Mouse (Mus musculus): ENCODE measurements around the gene Kcnj9. TPM values are rescaled to one million over a fixed set of nuclear protein-coding genes. Genes with fewer than 3 reads are reported as not detected.

The Kcnj9 gene
- polyA plus RNA-seq, 1 experiment, result not detected

GRCm38 (mm10) chr1:172306885-172307284 lies 22.2 kb downstream of the Kcnj9 start:
- Histone ChIP-seq H3K4me1 (ENCODE audit: control insufficient read depth, insufficient read depth, insufficient read length, low read length) (peaks cover 8% of the 10 kb centered on the region; the same call in 1 of the 2 replicates), H3K27ac (ENCODE audit: insufficient read depth, low read depth, low read length) (no peak overlapping the region), H3K36me3 (ENCODE audit: control insufficient read depth, insufficient read depth, low read length) (no peaks in the 10 kb centered on the region), H3K4me3 (ENCODE audit: low read depth, low read length) (no peak overlapping the region), H3K27me3 (ENCODE audit: control insufficient read depth, insufficient read depth, low read length) (no peaks in the 10 kb centered on the region)
- TF ChIP-seq CTCF (IDR thresholded peaks at IDR 0.05; ENCODE audit: extremely low read depth, insufficient read length, insufficient replicate concordance, low read depth, low read length) (no peak), POLR2A (IDR thresholded peaks at IDR 0.05; ENCODE audit: low read depth, low read length) (no peak)
- WGBS, result 82% methylated on average over 6 of the region's 6 CpGs

- Histone ChIP-seq H3K4me1 (ENCODE audit: control insufficient read depth, insufficient read depth, insufficient read length, low read length) (peaks cover 8% of the 10 kb centered on the region; the same call in 1 of the 2 replicates), H3K27ac (ENCODE audit: insufficient read depth, low read depth, low read length) (no peak overlapping the region), H3K27me3 (ENCODE audit: control insufficient read depth, insufficient read depth, low read length) (no peaks in the 10 kb centered on the region), H3K36me3 (ENCODE audit: control insufficient read depth, insufficient read depth, low read length) (no peaks in the 10 kb centered on the region), H3K4me3 (ENCODE audit: low read depth, low read length) (no peak overlapping the region)
- TF ChIP-seq CTCF (IDR thresholded peaks at IDR 0.05; ENCODE audit: extremely low read depth, insufficient read length, insufficient replicate concordance, low read depth, low read length) (no peak), POLR2A (IDR thresholded peaks at IDR 0.05; ENCODE audit: low read depth, low read length) (no peak)
- 85% methylated on average over 4 of the region's 4 CpGs for WGBS
Observed at GRCm38 (mm10) chr1:172306196-172306595, 22.9 kb downstream of the Kcnj9 start.

- H3K4me3 ChIP-seq (ENCODE audit: low read depth, low read length), result no peak overlapping the region
- 79% methylated on average over 3 of the region's 3 CpGs for WGBS
- no peaks in the 10 kb centered on the region for H3K36me3 ChIP-seq (ENCODE audit: control insufficient read depth, insufficient read depth, low read length)
- peaks cover 4% of the 10 kb centered on the region; the same call in 1 of the 2 replicates for H3K4me1 ChIP-seq (ENCODE audit: control insufficient read depth, insufficient read depth, insufficient read length, low read length)
- no peak overlapping the region for H3K27ac ChIP-seq (ENCODE audit: insufficient read depth, low read depth, low read length)
- H3K27me3 ChIP-seq (ENCODE audit: control insufficient read depth, insufficient read depth, low read length), result no peaks in the 10 kb centered on the region
- TF ChIP-seq CTCF (IDR thresholded peaks at IDR 0.05; ENCODE audit: extremely low read depth, insufficient read length, insufficient replicate concordance, low read depth, low read length), result peak; percentile 32; the same call in 1 of the 2 replicates
- no peak for TF ChIP-seq POLR2A (IDR thresholded peaks at IDR 0.05; ENCODE audit: low read depth, low read length)
Observed at GRCm38 (mm10) chr1:172305635-172306034, 23.5 kb downstream of the Kcnj9 start.

- 88% methylated on average over 2 of the region's 2 CpGs for WGBS
- Histone ChIP-seq H3K27ac (ENCODE audit: insufficient read depth, low read depth, low read length) (no peak overlapping the region), H3K27me3 (ENCODE audit: control insufficient read depth, insufficient read depth, low read length) (no peaks in the 10 kb centered on the region), H3K4me3 (ENCODE audit: low read depth, low read length) (no peak overlapping the region), H3K4me1 (ENCODE audit: control insufficient read depth, insufficient read depth, insufficient read length, low read length) (peaks cover under 1% of the 10 kb centered on the region; the same call in 1 of the 2 replicates), H3K36me3 (ENCODE audit: control insufficient read depth, insufficient read depth, low read length) (no peaks in the 10 kb centered on the region)
- no peak for TF ChIP-seq CTCF (IDR thresholded peaks at IDR 0.05; ENCODE audit: extremely low read depth, insufficient read length, insufficient replicate concordance, low read depth, low read length)
- TF ChIP-seq POLR2A (IDR thresholded peaks at IDR 0.05; ENCODE audit: low read depth, low read length), result no peak
Observed at GRCm38 (mm10) chr1:172305153-172305552, 24.0 kb downstream of the Kcnj9 start.

- H3K27me3 ChIP-seq (ENCODE audit: control insufficient read depth, insufficient read depth, low read length), result no peaks in the 10 kb centered on the region
- H3K36me3 ChIP-seq (ENCODE audit: control insufficient read depth, insufficient read depth, low read length), result no peaks in the 10 kb centered on the region
- H3K27ac ChIP-seq (ENCODE audit: insufficient read depth, low read depth, low read length), result no peak overlapping the region
- 45% methylated on average over 6 of the region's 6 CpGs for WGBS
- no peaks in the 10 kb centered on the region for H3K4me1 ChIP-seq (ENCODE audit: control insufficient read depth, insufficient read depth, insufficient read length, low read length)
- TF ChIP-seq CTCF (IDR thresholded peaks at IDR 0.05; ENCODE audit: extremely low read depth, insufficient read length, insufficient replicate concordance, low read depth, low read length) (no peak), POLR2A (IDR thresholded peaks at IDR 0.05; ENCODE audit: low read depth, low read length) (no peak)
- no peak overlapping the region for H3K4me3 ChIP-seq (ENCODE audit: low read depth, low read length)
Observed at GRCm38 (mm10) chr1:172304443-172304842, 24.7 kb downstream of the Kcnj9 start.

- H3K4me3 ChIP-seq (ENCODE audit: low read depth, low read length), result no peak overlapping the region
- H3K27me3 ChIP-seq (ENCODE audit: control insufficient read depth, insufficient read depth, low read length), result no peaks in the 10 kb centered on the region
- no peak for TF ChIP-seq POLR2A (IDR thresholded peaks at IDR 0.05; ENCODE audit: low read depth, low read length)
- no peak for TF ChIP-seq CTCF (IDR thresholded peaks at IDR 0.05; ENCODE audit: extremely low read depth, insufficient read length, insufficient replicate concordance, low read depth, low read length)
- H3K27ac ChIP-seq (ENCODE audit: insufficient read depth, low read depth, low read length), result no peak overlapping the region
- WGBS, result 51% methylated on average over 6 of the region's 6 CpGs
- no peaks in the 10 kb centered on the region for H3K36me3 ChIP-seq (ENCODE audit: control insufficient read depth, insufficient read depth, low read length)
- H3K4me1 ChIP-seq (ENCODE audit: control insufficient read depth, insufficient read depth, insufficient read length, low read length), result no peaks in the 10 kb centered on the region
Observed at GRCm38 (mm10) chr1:172302851-172303250, 26.3 kb downstream of the Kcnj9 start.

GRCm38 (mm10) chr1:172302311-172302710 lies 26.8 kb downstream of the Kcnj9 start:
- no peak overlapping the region for H3K27ac ChIP-seq (ENCODE audit: insufficient read depth, low read depth, low read length)
- TF ChIP-seq POLR2A (IDR thresholded peaks at IDR 0.05; ENCODE audit: low read depth, low read length), result no peak
- TF ChIP-seq CTCF (IDR thresholded peaks at IDR 0.05; ENCODE audit: extremely low read depth, insufficient read length, insufficient replicate concordance, low read depth, low read length), result no peak
- no peak overlapping the region for H3K4me3 ChIP-seq (ENCODE audit: low read depth, low read length)
- WGBS, result 56% methylated on average over 3 of the region's 3 CpGs
- H3K27me3 ChIP-seq (ENCODE audit: control insufficient read depth, insufficient read depth, low read length), result no peaks in the 10 kb centered on the region
- no peaks in the 10 kb centered on the region for H3K36me3 ChIP-seq (ENCODE audit: control insufficient read depth, insufficient read depth, low read length)
- no peaks in the 10 kb centered on the region for H3K4me1 ChIP-seq (ENCODE audit: control insufficient read depth, insufficient read depth, insufficient read length, low read length)
